Mouse (Mus musculus) lung, postnatal 0 days (tissue): ENCODE measurements around the gene Btbd18. TPM values are rescaled to one million over a fixed set of nuclear protein-coding genes. Genes with fewer than 3 reads are reported as not detected.

ENCODE experiments used
- ATAC-seq: fragments of 200-750 bp; cut with Nextera tagmentation; 2 replicates; pipeline ENCODE4 v1.8.0; 2017; ENCODE audit warnings: moderate library complexity
- DNase-seq: peaks from one replicate; pipeline ENCODE4 v3.0.0-alpha.2; 2016; ENCODE audit warnings: low spot score
- H3K27ac ChIP-seq: fragments of 300-500 bp; sonication (generic); 2 replicates; pipeline ENCODE4 v1.5.1; 2014; ENCODE audit warnings: antibody characterized with exemption, mild to moderate bottlenecking, low read length, mixed read lengths
- H3K27me3 ChIP-seq: fragments of 300-500 bp; sonication (generic); replicated peaks from 2 replicates; pipeline ENCODE4 v1.6.1; 2014; ENCODE audit warnings: low read length, mixed read lengths; ENCODE audit not compliant: insufficient read depth
- H3K36me3 ChIP-seq: fragments of 300-500 bp; sonication (generic); 2 replicates; pipeline ENCODE4 v1.6.1; 2014; ENCODE audit warnings: low read length, mixed read lengths; ENCODE audit not compliant: insufficient read depth
- H3K4me1 ChIP-seq: fragments of 300-500 bp; sonication (generic); 2 replicates; pipeline ENCODE4 v1.6.1; 2014; ENCODE audit warnings: antibody characterized with exemption, low read depth, low read length, mixed read lengths; ENCODE audit not compliant: insufficient read depth
- H3K4me2 ChIP-seq: fragments of 300-500 bp; sonication (generic); replicated peaks from 2 replicates; pipeline ENCODE4 v1.6.1; 2014; ENCODE audit warnings: low read depth, mild to moderate bottlenecking, low read length, moderate library complexity, mixed read lengths
- H3K4me3 ChIP-seq: fragments of 300-500 bp; sonication (generic); 2 replicates; pipeline ENCODE4 v1.5.1; 2014; ENCODE audit warnings: low read depth, low read length
- H3K9ac ChIP-seq: fragments of 300-500 bp; sonication (generic); replicated peaks from 2 replicates; pipeline ENCODE4 v1.6.1; 2014; ENCODE audit warnings: low read depth, mild to moderate bottlenecking
- H3K9me3 ChIP-seq: fragments of 300-500 bp; sonication (generic); 2 replicates; pipeline ENCODE4 v1.6.1; 2016; ENCODE audit warnings: low read length, mixed read lengths
- CTCF ChIP-seq: IDR thresholded peaks from 2 replicates; pipeline ENCODE4 v1.5.1; 2016; ENCODE audit warnings: antibody characterized with exemption, mild to moderate bottlenecking
- EP300 ChIP-seq: IDR thresholded peaks from 2 replicates; pipeline ENCODE4 v1.6.1; 2016; ENCODE audit warnings: antibody characterized with exemption, mild to moderate bottlenecking, control low read depth
- WGBS: fragments of 180-500 bp; shearing (Covaris S2); extraction: QIAGEN DNeasy Blood & Tissue Kit; methylation state at CpG from one replicate; pipeline ENCODE4 v1.1.7; 2014; 5-methylcytosine and 5-hydroxymethylcytosine counted together
- polyA plus RNA-seq: library from polyadenylated mRNA; unstranded; fragments of >200 nt; fragmentation: Nextera tagmentation; extraction: Ambion mirVana; gene quantifications from 2 replicates; pipeline ENCODE4 v1.2.1, GENCODE M21; 2015

The Btbd18 gene
- polyA plus RNA-seq, 1 experiment from 2014 or later: 0.06 TPM

DNA sequence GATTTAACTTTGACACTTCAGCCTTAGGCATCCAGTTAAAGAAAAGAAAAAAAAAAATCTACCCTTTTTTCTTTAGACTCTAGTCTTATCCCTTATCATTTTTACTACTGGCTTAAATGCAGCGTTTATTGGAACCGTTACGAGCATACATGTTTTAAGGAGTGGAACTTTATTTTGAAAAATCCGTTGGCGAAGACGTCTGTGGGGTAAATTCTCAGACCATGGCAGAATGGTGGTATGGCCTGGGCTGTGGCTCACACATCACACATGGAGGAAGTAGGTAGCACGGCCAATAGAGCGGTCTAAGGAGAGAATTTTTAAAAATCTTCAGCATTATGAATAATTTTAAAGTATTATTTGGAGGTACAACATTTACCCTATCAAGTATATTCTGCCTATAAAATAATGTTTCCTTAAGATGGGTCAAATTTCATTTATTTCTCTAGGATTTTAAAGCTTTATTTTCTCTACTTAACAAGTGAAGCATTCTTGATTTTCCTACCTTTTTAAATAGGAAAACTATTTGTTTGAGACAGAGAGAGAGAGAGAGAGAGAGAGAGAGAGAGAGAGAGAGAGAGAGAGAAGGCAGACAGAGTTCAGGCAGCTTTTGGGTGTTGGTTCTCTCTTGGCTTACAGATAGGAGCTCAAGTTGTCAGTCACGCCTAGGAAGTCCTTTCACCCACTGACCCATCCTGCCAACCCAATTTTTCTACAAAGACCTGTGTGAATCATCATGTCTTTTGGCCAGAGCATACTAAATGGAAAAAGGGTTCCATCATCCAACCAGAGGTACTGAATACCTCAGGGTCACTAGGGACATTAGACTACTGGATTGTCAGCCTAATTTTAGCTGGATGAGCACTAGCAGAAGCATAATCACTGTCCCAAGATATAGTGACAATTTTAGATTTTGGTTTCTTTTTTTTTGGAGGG, 57.8 kb downstream of the Btbd18 start:
- Histone ChIP-seq H3K9ac (peak overlapping the region; percentile 70; the same call in 1 of the 2 replicates), H3K4me1 (no peaks in the 10 kb centered on the region; the same call in 1 of the 2 replicates), H3K4me2 (peak overlapping the region; percentile 84), H3K27ac (peak overlapping the region; percentile 97), H3K36me3 (no peaks in the 10 kb centered on the region), H3K4me3 (peak overlapping the region; percentile 92), H3K9me3 (no peaks in the 10 kb centered on the region), H3K27me3 (no peaks in the 10 kb centered on the region)
- ATAC-seq (no peak), DNase-seq (no peak)
- 21% methylated on average over 9 of the region's 9 CpGs for WGBS
- TF ChIP-seq CTCF: no peak

DNA sequence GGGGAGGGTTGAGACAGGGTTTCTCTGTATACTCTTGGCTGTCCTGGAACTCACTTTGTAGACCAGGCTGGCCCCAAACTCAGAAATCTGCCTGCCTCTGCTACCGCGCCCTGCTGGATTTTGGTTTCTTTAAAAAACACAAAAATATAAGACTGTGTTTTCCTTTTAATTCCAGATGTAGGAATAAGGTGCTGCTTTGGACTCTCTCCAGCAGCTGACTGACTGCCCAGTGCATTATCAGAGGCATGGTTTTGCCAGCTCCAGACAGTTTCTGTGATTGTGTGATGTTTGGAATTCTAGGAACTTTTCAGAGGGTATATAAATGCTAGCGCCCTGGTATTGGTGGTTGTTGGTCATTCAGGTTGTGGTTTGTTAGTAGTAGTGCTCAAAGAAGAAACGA, 58.5 kb downstream of the Btbd18 start:
- no peak overlapping the region for H3K27ac ChIP-seq

More for the DNA sequence above, 58.5 kb downstream of the Btbd18 start:
- H3K4me2 ChIP-seq: no peak overlapping the region
- H3K9ac ChIP-seq: no peak overlapping the region
- no peaks in the 10 kb centered on the region for H3K9me3 ChIP-seq
- no peaks in the 10 kb centered on the region for H3K36me3 ChIP-seq
- H3K27me3 ChIP-seq: no peaks in the 10 kb centered on the region
- no peak overlapping the region for H3K4me3 ChIP-seq
- 93% methylated on average over 4 of the region's 4 CpGs for WGBS
- no peak for TF ChIP-seq CTCF
- TF ChIP-seq EP300: no peak
- DNase-seq (no peak), ATAC-seq (no peak)
- H3K4me1 ChIP-seq: no peaks in the 10 kb centered on the region; the same call in 1 of the 2 replicates

Other genes starting within 250 kb of the Btbd18 start
- gene Calcrl, start 233.7 kb upstream of the Btbd18 start, polyA plus RNA-seq: 347 and 455 TPM in 2 replicates
- 35.7 and 41.4 TPM in 2 replicates for gene Tfpi, start 182.3 kb upstream of the Btbd18 start, polyA plus RNA-seq
- gene Ctnnd1, start 8.3 kb upstream of the Btbd18 start, polyA plus RNA-seq: 38.2 and 42.9 TPM in 2 replicates
- gene Selenoh, start 11.7 kb downstream of the Btbd18 start, polyA plus RNA-seq: 94.3 and 102 TPM in 2 replicates
- not detected in 2 replicates for gene Gm28635, start 19.0 kb downstream of the Btbd18 start, polyA plus RNA-seq
- 21.0 and 22.6 TPM in 2 replicates for gene Med19, start 19.3 kb downstream of the Btbd18 start, polyA plus RNA-seq
- 51.6 and 52.8 TPM in 2 replicates for gene Tmx2, start 20.1 kb downstream of the Btbd18 start, polyA plus RNA-seq
- 15.8 and 19.9 TPM in 2 replicates for gene Zdhhc5, start 56.1 kb downstream of the Btbd18 start, polyA plus RNA-seq
- gene Clp1, start 68.3 kb downstream of the Btbd18 start, polyA plus RNA-seq: 19.3 and 19.5 TPM in 2 replicates
- 2.6 and 3.4 TPM in 2 replicates for gene Ypel4, start 75.0 kb downstream of the Btbd18 start, polyA plus RNA-seq
- gene Gm19426, start 84.6 kb downstream of the Btbd18 start, polyA plus RNA-seq: 5.6 and 6.5 TPM in 2 replicates
- 269 and 283 TPM in 2 replicates for gene Serping1, start 116.4 kb downstream of the Btbd18 start, polyA plus RNA-seq
- gene Ube2l6, start 139.7 kb downstream of the Btbd18 start, polyA plus RNA-seq: 83.7 and 85.6 TPM in 2 replicates
- 0.44 and 0.53 TPM in 2 replicates for gene Smtnl1, start 163.6 kb downstream of the Btbd18 start, polyA plus RNA-seq
- gene Timm10, start 167.9 kb downstream of the Btbd18 start, polyA plus RNA-seq: 24.2 and 28.5 TPM in 2 replicates
- gene Slc43a1, start 179.8 kb downstream of the Btbd18 start, polyA plus RNA-seq: 4.9 and 6.6 TPM in 2 replicates
- 0.62 and 1.1 TPM in 2 replicates for gene Rtn4rl2, start 227.6 kb downstream of the Btbd18 start, polyA plus RNA-seq